Mouse (Mus musculus): ENCODE data around the gene Tmem190. TPM values are rescaled to one million over a fixed set of nuclear protein-coding genes. Genes with fewer than 3 reads are reported as not detected.

Gene Tmem190
- polyA plus RNA-seq (2017; shearing (Covaris generic)): not detected

- no peak for ATAC-seq
Observed at GRCm38 (mm10) chr7:4782759-4783158, at the start of gene Tmem190, which contains the start of gene Il11. TSS of gene Tmem190 (plus strand) at chr7:4782937. TSS of gene Il11 (minus strand) at chr7:4782859.

- ATAC-seq: no peak
Observed at GRCm38 (mm10) chr7:4732968-4733392, 49.8 kb upstream of the Tmem190 start.

GRCm38 (mm10) chr7:4739041-4739543 lies 43.6 kb upstream of the Tmem190 start:
- ATAC-seq: peak; percentile 19

- ATAC-seq: peak; percentile 90
Observed at GRCm38 (mm10) chr7:4739544-4740275, 43.0 kb upstream of the Tmem190 start, which contains the start of gene Kmt5c. TSS of gene Kmt5c (plus strand) at chr7:4740115.

GRCm38 (mm10) chr7:4740309-4740727 lies 42.4 kb upstream of the Tmem190 start:
- ATAC-seq: no peak

GRCm38 (mm10) chr7:4741151-4741550 lies 41.6 kb upstream of the Tmem190 start:
- ATAC-seq: no peak

GRCm38 (mm10) chr7:4741672-4742481 lies 40.9 kb upstream of the Tmem190 start:
- no peak for ATAC-seq

GRCm38 (mm10) chr7:4742482-4742819 lies 40.3 kb upstream of the Tmem190 start:
- no peak for ATAC-seq

- no peak for ATAC-seq
Observed at GRCm38 (mm10) chr7:4743354-4743753, 39.4 kb upstream of the Tmem190 start.

GRCm38 (mm10) chr7:4744886-4745285 lies 37.9 kb upstream of the Tmem190 start:
- ATAC-seq: no peak

GRCm38 (mm10) chr7:4746326-4746980 lies 36.3 kb upstream of the Tmem190 start:
- no peak for ATAC-seq

- no peak for ATAC-seq
Observed at GRCm38 (mm10) chr7:4747156-4747899, 35.4 kb upstream of the Tmem190 start.

- ATAC-seq: no peak
Observed at GRCm38 (mm10) chr7:4748321-4748720, 34.4 kb upstream of the Tmem190 start.

- no peak for ATAC-seq
Observed at GRCm38 (mm10) chr7:4749169-4749568, 33.6 kb upstream of the Tmem190 start.

GRCm38 (mm10) chr7:4751971-4752820 lies 30.5 kb upstream of the Tmem190 start:
- ATAC-seq: no peak

GRCm38 (mm10) chr7:4752821-4753570 lies 29.7 kb upstream of the Tmem190 start, which contains the start of gene Cox6b2:
TSS of gene Cox6b2 (minus strand) at chr7:4753094.
- ATAC-seq: peak; percentile 52

- no peak for ATAC-seq
Observed at GRCm38 (mm10) chr7:4759670-4760069, 23.1 kb upstream of the Tmem190 start.

- no peak for ATAC-seq
Observed at GRCm38 (mm10) chr7:4764946-4765710, 17.6 kb upstream of the Tmem190 start.

GRCm38 (mm10) chr7:4771202-4771601 lies 11.5 kb upstream of the Tmem190 start, which contains the start of gene Fam71e2:
TSS of gene Fam71e2 (minus strand) at chr7:4771302.
- ATAC-seq: no peak
